Mouse (Mus musculus) telencephalon, adult 2 months (tissue): Measurements from ENCODE around the gene Plekhh2.

Source experiments
- DNase-seq: peaks from one replicate; pipeline ENCODE4 v3.0.0-alpha.2; 2011; ENCODE audit warnings: low read depth, low spot score

The Plekhh2 gene

DNA sequence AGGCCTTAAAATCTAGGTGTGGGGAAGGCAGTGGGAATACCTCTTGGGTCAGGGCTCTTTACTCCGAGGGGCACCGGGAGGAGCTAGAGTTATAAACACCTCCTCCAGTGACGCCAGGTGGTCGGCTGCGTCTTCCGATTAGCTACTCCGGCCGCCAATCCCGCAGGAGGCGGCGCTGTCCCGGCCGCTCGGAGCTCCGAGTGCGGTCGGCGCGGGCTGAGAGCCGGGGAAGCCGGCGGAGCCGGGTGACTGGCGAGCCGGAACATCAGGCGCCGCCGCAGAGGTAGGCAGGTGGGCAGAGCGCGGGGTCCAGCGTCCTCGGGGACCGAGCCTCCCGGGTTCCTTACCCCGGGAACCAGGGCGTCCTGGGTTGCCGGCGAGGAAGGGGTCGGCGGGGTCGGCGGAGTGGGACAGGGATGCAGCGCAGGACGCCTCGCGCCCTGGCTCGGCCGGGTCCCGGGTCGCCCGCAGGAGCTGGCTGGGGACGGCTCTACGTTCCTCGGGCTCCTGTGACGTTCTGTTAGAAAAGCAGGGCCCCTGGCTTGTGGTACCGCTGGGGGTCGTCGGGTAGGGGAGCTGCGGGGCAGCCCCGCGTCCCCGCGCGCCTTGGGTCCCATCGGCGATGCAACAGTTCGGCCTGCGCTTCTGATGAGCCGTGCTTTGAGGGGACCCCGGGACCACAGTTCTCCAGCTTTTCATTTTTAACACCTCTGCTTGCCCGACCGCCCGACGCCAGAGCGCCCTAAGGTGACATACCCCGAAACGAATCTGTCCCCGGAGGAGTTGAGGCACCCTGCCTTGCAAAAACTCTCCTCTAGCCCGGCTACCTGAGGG, at the start of gene Plekhh2:
Plekhh2 (plus strand) TSS at position 214 of the 834 bp plus-strand sequence.
- peak; percentile 60 for DNase-seq

DNA sequence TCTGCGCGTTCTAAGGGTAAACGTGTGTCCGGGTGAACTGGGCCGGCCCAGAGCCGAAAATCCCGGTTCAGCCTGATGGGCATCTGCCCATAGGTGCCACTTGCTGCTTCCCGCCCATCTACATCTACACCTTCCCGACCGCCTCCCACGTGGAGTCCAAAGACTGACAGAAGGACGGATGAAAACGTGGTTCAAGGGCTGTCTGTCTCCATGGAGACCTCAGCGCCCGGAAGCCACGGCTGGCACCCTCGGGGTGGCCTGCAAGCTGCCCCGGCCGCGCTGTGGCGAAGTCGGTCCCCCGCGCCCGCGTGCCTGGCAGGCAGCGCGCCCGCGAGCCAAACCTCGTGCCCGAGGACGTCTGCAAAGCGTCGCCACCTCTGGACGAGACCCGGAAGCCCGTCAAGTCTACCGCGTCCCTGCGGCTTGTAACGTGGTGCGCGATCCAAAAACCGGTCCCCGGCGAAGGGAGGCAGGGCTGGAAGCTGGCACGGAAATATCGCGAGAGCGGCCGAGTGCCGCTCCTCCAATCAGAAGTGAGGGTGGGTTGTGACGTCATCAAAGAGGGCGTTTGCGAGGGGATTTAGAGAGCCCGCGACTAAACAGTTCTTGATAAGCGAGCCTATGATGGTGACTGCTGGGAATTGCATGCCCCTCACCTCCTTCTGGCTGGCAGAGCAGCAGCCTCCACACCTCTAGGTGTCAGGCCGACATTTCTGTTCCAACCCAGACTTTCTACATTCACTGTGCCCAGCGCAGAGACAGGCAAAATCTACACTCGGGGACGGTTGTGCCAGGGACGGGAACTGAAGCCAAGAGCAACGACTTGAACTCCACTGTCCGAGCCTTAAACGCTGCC, 45.7 kb upstream of the Plekhh2 start, which contains the start of gene Thada:
Thada (minus strand) TSS at position 453 of the 856 bp plus-strand sequence.
- DNase-seq = peak; percentile 95

DNA sequence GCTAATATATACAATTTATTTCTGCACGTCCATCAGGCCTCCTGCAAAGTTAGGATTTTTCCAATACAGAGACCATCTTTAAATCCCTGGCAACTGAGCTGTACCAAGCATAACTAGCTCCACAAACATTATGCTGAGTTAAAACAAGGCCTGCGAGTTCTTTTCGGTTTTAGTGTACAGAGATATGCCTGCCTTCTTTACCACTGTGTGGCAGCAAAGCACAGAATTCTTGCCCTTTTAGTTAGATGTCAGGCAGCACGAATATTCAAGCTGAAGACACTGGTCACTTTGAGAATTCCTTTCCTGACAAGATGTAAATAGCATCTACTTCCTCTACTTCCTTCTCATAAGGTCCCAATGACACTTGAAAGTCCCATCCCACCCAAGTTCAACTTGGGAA, 37.4 kb upstream of the Plekhh2 start:
- peak; percentile 28 for DNase-seq

DNA sequence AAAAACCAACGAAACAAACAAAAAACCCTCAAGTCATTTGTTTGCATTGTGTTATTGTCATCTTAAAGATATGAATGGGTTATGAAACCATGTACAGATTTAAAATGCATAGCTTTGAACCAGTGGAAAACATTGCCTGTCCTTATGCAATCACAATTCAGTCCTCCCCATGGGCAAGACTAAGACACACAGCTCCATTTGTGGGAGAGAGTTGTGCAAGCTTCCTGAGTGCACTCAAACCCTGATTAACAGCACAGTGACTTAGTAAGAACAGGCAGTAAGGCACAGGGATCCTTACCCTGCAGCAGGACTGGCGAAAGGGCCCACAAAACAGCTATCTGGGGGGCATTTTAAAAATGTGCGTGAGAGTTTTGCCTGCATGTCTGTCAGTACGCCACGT, 34.5 kb upstream of the Plekhh2 start:
- no peak for DNase-seq

DNA sequence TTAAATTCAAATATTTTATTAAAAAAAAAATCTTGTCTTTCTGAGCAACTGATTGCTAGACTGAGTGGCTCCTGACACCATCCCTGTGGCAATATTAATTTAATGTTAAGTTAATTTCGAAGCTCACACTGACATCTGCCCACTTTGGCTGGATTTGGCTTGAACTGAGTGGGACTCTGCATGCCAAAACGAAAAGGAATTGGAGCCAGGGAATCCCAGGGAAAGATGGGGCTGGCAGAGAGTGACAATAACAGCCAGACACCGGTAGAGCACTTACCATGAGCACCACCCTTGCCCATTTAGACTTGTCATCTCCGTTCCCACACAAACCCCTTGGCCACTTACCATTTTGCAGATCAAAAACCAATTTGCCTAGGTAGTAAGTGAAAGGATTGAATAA, 33.4 kb upstream of the Plekhh2 start:
- DNase-seq = no peak

DNA sequence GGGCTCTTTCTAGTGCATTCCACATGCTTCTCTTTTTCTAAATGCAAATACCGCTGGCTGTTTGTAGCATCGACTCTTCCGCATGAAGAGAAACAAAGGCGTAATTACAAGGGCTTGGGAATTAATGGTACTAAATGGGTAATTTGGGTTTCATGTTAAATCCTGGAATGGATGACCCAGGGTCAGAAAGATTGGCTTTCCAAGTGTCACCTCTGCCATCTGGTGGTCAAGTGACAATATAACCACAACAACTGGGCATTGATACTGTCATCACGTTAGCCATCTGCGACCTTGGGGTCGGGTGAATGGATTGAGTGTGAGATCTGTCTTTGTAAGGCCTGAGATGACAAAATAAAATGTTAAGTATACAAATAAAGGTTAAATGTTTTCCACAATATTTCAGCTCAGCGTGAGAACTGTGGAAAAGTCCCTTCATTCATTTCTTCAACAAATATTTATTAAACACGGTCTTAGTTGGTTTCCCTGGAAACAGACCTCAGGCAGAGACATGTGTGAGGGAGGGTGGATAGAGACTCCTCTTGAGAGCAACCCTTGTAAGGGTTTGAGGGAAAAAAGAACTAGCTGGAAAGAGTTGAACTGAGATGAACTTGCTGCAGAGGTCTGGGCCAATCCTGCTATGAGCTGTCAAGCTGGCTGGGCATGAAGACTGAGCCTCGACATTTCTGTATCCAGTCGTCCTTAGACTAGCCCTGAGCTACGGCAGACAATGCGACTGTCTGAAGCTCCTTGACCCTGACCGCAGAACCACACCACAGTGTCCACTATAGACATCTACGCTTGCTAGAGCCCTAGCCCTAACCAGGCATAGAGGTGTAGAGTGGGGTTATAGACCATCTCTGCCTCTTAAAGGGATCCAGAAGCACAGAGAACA, 31.0 kb upstream of the Plekhh2 start:
- no peak for DNase-seq

DNA sequence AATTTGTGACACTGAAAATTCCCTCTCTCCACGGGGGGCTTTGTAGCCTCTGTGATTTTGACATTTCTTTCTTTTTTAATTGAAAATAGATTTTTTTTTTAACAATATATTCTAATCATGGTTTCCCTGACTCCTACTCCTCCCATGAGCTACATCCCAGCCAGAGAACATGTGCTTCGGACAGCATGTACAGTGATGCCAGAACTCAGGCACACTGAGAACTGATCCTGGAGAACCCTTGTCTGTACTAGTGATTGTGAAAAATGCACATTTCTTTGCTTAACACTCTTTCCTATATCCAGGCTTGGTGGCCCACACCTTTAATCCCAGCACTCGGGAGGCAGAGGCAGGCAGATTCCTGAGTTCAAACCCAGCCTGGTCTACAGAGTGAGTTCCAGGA, 28.9 kb upstream of the Plekhh2 start:
- DNase-seq = no peak

DNA sequence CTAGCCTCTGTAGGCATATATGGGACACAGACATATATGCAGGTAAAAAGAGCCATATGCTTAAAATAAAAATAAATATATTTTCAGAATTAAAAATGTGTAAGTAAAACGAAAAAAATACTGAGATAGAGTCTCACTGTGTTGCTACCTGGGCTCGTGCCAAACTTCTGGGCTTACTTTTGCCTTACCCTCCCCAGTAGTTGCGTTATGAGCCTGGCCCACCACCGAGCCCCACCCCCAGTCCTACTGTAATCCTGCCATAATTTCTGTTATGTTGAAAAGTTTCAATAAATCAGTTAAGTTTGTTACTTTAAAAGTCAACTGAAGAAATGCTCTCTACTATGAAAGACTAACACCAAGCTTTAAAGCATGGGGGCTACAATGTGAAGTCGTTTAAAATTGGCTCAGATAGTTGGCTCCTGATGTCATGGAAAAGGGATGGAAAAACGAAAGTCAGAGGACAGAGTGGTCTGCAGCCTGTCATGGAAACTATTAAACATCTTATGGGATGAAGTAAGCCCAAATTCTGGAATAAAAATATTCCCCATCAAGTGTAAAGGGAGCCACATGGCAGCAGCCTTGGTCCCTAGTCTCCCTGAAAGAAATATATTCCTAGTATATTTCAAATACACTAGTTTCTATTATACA, 27.9 kb upstream of the Plekhh2 start:
- no peak for DNase-seq

DNA sequence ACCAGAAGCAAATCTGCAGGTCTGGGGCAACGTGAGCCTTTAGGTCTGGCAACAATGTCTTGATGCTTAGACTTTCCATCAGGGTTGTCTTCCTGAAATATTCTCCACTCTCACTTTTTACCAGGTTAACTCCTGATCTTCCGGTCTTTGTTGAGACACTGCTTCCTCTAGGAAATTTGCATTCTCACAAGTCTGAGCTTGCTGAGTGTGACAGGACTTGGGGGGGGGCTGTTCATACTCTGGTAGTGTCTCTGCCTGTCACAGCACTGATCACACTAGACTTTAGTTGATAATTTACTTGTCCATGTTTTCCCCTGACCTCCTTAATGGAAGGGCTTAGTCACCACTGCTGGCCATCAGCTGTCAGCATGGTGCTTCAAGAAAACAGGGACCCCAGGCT, 24.3 kb upstream of the Plekhh2 start:
- no peak for DNase-seq

DNA sequence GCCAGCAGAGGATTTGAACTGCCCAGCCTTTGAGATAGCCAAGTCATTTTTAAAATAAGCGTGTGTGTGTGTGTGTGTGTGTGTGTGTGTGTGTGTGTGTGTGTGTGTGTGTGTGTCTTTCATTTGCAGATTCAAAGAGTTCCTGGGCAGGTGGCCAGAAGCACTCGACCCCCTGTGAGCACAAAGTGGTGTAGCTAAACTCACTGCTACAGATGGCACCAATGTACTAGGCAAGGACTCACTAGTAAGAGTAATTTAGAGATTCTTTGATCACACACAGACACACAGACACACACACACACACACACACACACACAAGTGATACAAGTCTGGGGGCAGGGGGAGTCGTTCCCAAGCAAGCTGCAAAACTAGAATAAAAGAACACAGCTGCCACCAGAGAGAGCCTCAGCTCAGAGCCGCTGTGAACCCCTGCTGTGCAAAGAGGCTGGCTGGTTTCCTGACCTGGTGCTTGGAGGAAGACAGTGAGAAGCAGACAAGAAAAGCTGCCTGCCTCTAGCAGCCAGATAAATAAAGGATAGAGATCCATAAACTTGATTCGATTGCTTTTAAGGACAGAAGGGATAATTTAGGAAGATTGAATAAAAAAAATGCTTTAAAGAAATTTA, 19.3 kb upstream of the Plekhh2 start:
- DNase-seq = no peak

DNA sequence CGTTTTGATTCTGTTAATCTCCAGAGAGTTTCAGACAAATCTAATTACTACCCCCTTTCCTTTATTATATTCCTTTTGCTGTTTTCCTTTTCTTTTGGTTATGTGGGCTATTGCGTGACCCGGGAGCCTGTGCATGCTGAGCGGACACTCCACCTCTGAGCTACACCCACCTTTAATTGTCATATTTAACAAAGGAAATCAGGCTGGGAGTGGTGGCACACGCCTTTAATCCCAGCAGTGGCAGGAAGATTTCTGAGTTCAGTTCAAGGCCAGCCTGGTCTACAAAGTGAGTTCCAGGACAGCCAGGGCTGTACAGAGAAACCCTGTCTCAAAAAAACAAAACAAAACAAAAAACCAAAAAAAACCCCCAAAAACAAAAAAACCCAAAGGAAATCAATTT, 14.7 kb upstream of the Plekhh2 start:
- no peak for DNase-seq

DNA sequence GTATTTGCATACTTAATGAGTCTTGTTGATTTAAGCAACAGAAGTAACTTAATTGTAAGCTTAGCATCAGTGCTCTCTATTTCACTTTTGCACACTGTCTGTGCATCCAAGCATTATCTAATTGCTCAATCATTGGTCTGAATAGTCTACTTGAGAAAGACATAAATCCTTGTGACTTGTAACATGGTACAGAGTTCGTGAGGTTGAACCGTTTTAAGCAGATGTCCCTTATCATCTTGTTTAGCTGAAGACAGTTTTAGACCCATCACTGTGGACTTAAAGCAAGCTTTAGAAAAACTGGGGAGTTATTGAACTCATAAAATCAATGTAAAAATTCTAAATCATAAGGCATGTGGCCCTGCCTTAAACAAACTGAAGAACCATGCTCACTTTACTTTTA, 14.1 kb upstream of the Plekhh2 start:
- no peak for DNase-seq

DNA sequence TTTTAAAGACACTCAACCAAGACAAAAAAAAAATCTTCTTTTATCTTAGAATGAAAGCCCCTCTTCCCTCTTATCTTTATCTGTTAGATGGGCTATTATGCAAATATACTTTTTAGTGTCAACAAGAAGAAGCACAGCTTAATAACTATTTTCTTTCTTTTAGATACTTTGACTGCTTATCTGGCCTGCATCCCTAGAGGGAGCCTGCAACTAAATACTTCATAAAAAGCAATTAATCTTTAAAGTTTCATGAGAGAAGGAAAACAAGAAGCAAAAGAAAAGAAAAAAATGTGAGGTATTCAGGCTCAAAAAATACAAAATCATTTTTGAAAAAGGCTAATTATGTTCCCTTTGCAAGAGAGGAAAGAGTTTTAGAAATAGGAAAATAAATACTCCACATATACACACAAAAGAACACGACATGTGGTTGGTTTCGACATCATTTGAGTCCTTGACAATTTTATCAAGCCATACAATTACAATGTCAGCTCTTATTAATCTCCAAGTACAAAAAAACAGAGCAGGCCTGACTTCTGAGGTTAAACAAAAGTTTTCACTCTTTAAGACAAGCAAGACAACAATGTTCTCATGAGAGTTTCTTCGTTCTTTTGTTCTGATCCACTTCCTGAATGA, 13.6 kb upstream of the Plekhh2 start:
- no peak for DNase-seq

DNA sequence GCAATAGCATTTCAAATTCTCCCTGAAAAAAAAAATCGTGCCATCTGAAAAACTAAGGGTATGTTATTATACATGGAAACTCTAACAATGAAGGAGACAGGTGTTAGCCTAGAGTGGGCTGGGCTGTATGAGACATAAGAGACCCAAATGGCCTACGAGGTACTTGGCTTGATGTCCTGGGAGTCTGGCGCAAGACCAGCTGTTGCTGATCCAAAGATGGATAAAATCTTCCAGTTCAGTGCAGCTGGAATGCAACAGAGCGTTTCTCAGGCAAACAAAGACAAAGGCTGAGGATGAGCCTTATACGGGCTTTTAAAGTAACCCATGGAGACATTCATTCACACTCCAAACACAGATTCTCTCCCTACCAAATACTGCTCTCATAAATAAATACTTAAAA, 13.1 kb upstream of the Plekhh2 start:
- DNase-seq = no peak

DNA sequence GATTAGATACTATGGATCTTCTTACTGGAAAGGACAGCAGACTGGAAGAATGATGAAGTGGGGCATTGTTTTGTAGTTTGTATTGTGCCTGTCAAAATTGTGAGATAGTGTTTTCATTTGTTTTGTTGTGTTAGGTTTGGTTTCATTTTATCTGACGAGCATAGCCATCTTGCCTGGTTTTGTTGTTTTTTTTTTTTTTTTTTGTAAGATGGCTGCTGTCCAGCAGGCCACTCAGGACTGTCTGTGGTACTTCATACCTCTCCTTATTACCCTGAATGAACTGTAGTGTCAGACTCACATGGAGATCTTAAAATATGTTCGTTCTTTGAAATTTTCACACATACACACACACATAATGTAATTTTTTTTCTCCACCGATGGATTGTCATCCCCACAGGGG, 9.4 kb upstream of the Plekhh2 start:
- DNase-seq = no peak

DNA sequence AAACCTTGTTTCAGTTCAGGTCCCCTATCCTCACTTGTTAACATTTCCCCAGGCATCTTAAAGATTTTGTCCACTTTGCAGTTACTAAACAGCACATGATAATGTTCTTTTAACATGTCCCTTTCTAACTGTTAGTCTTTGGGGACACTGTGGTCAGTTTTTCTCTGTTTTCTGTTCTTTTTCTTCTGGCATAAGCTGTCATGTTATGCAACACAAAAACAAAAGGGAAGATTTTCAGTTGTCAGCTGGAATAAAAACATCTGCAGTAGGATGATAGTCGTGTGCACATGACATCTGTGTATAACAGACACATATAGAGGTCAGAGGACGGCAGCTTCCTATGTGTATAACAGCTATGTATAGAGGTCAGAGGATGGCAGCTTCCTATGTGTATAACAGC, 5.8 kb upstream of the Plekhh2 start:
- DNase-seq = no peak

DNA sequence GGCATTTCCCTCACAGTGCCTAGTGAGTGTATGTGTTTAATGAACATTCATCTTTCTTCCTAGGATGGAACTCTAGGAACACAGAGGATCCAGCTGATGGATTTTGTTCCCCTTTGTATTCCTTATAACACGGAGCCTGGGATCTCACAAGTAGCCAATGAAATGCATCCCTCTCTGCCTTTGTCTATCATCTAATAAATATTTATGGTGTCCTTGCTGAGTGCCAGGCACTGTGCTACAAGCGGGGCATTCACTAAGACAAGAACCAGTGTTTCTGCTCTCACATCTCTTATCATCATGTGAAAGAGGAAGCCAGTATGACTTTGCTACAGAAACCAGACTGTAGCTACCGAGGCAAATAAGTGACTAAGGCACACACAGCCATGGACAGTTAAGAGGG, 3.0 kb upstream of the Plekhh2 start:
- no peak for DNase-seq

DNA sequence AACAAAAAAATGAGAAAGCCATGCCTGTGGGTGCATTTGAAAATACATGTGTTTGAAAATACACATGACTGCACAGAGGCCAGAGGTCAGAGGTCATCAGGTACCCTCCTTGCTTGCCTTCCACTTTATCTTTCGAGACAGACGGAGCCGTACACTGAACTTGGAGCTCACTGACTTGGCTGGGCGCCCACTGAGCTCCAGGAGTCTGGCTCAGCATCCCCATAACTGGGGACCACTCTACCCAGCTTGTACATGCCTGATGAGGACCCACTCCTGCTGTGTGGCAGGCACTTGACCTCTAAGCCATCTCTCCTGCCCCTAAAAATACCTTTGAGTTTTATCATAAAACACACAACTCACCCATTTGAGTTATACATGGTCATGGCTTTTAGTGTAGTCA, 2.5 kb upstream of the Plekhh2 start:
- no peak for DNase-seq

DNA sequence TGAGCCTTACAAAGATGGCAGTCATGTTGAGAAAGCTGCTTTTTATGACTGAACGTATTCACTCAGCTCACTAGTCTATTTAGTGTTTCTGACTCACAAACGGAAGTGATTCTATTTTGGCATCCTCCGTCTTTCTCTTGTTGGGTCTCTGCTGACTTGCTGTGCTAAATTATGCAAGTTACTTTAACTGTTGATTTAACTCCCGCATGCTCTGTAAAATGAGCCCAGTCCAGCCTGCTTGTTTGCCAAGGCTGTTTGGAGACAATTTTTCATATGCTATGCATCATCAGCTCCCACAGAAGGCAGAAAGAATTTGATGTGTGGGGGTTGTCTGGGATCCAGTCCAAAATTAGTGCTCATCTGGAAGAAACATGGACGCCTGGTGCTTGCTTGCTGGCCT, 1.3 kb upstream of the Plekhh2 start:
- peak; percentile 90 for DNase-seq

DNA sequence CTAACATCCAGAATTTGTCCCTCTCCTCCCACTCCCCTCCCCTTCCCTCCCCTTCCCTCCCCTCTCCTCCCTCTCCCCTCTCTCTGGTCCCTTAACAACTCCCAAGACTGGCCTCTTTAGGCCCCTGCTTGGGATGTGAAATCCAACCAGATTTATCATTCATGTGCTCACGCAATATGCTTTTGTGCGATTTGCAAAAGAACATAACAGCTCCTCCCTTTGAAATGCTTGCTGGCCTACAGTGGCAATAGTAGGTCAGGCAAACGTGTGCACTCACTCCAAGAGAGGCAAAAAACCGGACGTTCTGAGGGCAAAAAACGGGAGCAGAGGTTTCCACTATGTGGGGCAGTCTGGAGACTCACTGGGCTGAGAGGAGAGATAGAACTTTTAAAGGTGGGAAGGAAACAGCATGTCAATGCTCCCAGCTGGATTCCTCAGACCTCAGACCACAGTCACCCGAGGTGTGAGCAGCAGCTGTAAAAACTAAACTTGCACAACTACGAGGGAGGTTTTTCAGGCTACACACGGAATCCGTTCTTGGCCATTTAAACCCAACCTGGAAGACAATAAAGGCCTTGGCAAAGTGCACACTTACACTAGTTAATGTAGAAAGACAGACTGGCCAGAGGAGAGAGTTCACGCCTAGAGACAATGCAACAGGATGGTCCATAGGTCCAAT, 595 bp upstream of the Plekhh2 start:
- no peak for DNase-seq
